14 mouse cellular contexts compared by ENCODE assay signal in genomic region chr16:38620696-38621450, GRCm38 (mm10).
DNase-seq lines count a peak whose midpoint lies in the region; ATAC-seq lines count a peak whose summit lies in the region.
"Had no signal": no experiment of that assay in that cellular context is flagged by ENCODE, and none has a peak within 500 bp of the region (broad histone marks: within the 10 kb centered on the region; RNA-seq: fewer than 3 reads in every experiment).

No protein-coding gene starts in this region.

- peaks cover 46% of the 10 kb centered on the region for H3K4me1 ChIP-seq in heart, embryonic 15.5 days (replicated peaks)
- H3K4me1 ChIP-seq: neural tube, embryonic 15.5 days had no signal

- 59% methylated on average over 16 of the region's 16 CpGs for WGBS in heart, embryonic 15.5 days

- ATAC-seq in heart, embryonic 15.5 days (replicated peaks; ENCODE audit: insufficient number of reproducible peaks, insufficient read depth, low FRiP score, low read depth) = no peak
- no peak for ATAC-seq in granulocyte monocyte progenitor cell, adult 5-6 weeks (replicated peaks; ENCODE audit: poor library complexity, severe bottlenecking)
- ATAC-seq: hindbrain, embryonic 16.5 days had no signal

- no peak overlapping the region for H3K4me3 ChIP-seq in heart, embryonic 15.5 days
- H3K4me3 ChIP-seq: neural tube, embryonic 15.5 days had no signal

- H3K36me3 ChIP-seq in heart, embryonic 15.5 days = peaks cover 57% of the 10 kb centered on the region
- H3K36me3 ChIP-seq: neural tube, embryonic 15.5 days had no signal

- H3K9me3 ChIP-seq in heart, embryonic 15.5 days (replicated peaks) = no peaks in the 10 kb centered on the region
- H3K9me3 ChIP-seq: neural tube, embryonic 15.5 days had no signal

- no peak overlapping the region for H3K9ac ChIP-seq in heart, embryonic 15.5 days
- H3K9ac ChIP-seq: neural tube, embryonic 15.5 days had no signal

- H3K27me3 ChIP-seq in heart, embryonic 15.5 days = no peaks in the 10 kb centered on the region
- H3K27me3 ChIP-seq: neural tube, embryonic 15.5 days had no signal

- no peak overlapping the region for H3K4me2 ChIP-seq in heart, embryonic 15.5 days
- H3K4me2 ChIP-seq: neural tube, embryonic 15.5 days had no signal

- H3K27ac ChIP-seq in heart, embryonic 15.5 days = peak overlapping the region; percentile 28
- H3K27ac ChIP-seq: kidney, postnatal 0 days; neural tube, embryonic 15.5 days had no signal

- peak; percentile 26 for DNase-seq in kidney, postnatal 10 days
- DNase-seq in kidney, adult 9 months = no peak
- peak; percentile 70 for DNase-seq in adrenal gland, postnatal 14 days
- peak; percentile 88 for DNase-seq in lung, postnatal 14 days
- no peak for DNase-seq in left cerebral cortex, adult 8-10 months (ENCODE audit: low spot score in 2 of 2)
- DNase-seq: cerebellum, adult 11 months; gastrocnemius, postnatal 36 days; layer of hippocampus, postnatal 36 days; right cerebral cortex, postnatal 25 days had no signal

Comparison
In these comparisons a context has a peak if more than half of its experiments do, and no peak if none do; other contexts are left out.
1. DNase-seq: peak in kidney, postnatal 10 days (single experiment), adrenal gland, postnatal 14 days (single experiment) and lung, postnatal 14 days (single experiment); none in kidney, adult 9 months (single experiment) and left cerebral cortex, adult 8-10 months (0 of 2).